Mouse (Mus musculus): ENCODE measurements at regions not wholly inside any gene's neighbourhood (a gene's known extent, or its start where the extent isn't known, plus 50 kb on each side); places are given as distances from the start of the nearest gene placed in this dataset.

DNA sequence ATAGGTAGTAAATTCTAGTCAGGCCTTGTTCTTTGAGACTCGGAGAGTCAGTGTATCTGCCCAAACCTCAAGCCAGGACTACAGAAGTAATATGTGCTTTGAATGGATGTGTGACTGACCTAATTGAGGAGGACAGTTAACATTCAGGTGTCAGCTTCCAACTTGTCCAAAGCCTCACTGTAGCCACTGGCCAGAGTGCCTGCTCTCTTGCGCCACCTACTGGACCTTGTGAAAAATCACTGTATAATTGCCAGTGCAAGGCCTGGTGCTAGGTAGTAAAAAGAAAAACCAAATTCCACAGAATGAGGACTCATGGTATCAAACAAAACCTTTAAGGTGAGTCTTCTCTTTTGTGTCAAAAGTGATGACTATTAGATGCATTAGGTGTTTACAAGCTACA is 933.6 kb upstream of the Lrrc6 start:
- TF ChIP-seq POLR2A (IDR thresholded peaks at IDR 0.05; ENCODE audit: low read depth, low read length) (no peak), CTCF (conservative IDR thresholded peaks at IDR 0.05; ENCODE audit: insufficient read depth, insufficient read length, low read depth, low read length) (peak; percentile 97)
- WGBS, result 6% methylated on average over 2 of the region's 2 CpGs
- Histone ChIP-seq H3K27me3 (replicated peaks; ENCODE audit: control insufficient read depth, insufficient read depth, low read length) (no peaks in the 10 kb centered on the region), H3K4me3 (ENCODE audit: insufficient read depth, low read depth, low read length) (no peak overlapping the region), H3K36me3 (ENCODE audit: control insufficient read depth, insufficient read depth, low read length) (no peaks in the 10 kb centered on the region), H3K27ac (ENCODE audit: insufficient read depth, low read depth, low read length) (no peak overlapping the region), H3K4me1 (ENCODE audit: control insufficient read depth, insufficient read depth, low read length) (no peaks in the 10 kb centered on the region)
- DNase-seq, result peak; percentile 68

DNA sequence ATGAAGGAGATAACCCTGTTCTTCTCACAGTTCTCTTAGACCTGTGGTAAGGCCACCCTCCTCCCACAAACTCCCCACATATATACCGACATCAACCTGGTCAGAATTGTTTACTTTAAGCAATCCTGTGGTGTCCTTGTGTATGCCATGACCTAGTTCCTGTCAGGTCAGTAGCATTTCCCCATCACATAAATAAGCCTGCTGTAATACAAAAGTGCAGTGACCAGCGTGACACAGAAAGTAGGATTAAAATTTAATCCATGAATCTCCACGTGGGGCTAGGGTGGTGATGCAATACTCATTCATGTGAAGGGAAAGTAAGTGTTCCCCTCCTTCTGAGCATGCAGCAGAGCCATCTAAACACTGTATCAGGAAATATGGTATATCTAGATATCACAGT is 923.2 kb upstream of the Lrrc6 start:
- Histone ChIP-seq H3K27me3 (replicated peaks; ENCODE audit: control insufficient read depth, insufficient read depth, low read length) (no peaks in the 10 kb centered on the region), H3K4me1 (ENCODE audit: control insufficient read depth, insufficient read depth, low read length) (no peaks in the 10 kb centered on the region), H3K4me3 (ENCODE audit: insufficient read depth, low read depth, low read length) (no peak overlapping the region), H3K27ac (ENCODE audit: insufficient read depth, low read depth, low read length) (no peak overlapping the region), H3K36me3 (ENCODE audit: control insufficient read depth, insufficient read depth, low read length) (no peaks in the 10 kb centered on the region)
- DNase-seq, result peak; percentile 47
- WGBS, result 14% methylated on average over 3 of the region's 3 CpGs
- no peak for TF ChIP-seq CTCF (conservative IDR thresholded peaks at IDR 0.05; ENCODE audit: insufficient read depth, insufficient read length, low read depth, low read length)
- no peak for TF ChIP-seq POLR2A (IDR thresholded peaks at IDR 0.05; ENCODE audit: low read depth, low read length)

GRCm38 (mm10) chr15:67422277-67422953 is 921.7 kb upstream of the Lrrc6 start:
- no peaks in the 10 kb centered on the region for H3K4me1 ChIP-seq (ENCODE audit: control insufficient read depth, insufficient read depth, low read length)
- 65% methylated on average over 8 of the region's 8 CpGs for WGBS
- TF ChIP-seq POLR2A (IDR thresholded peaks at IDR 0.05; ENCODE audit: low read depth, low read length), result no peak
- no peak overlapping the region for H3K4me3 ChIP-seq (ENCODE audit: insufficient read depth, low read depth, low read length)
- H3K36me3 ChIP-seq (ENCODE audit: control insufficient read depth, insufficient read depth, low read length), result no peaks in the 10 kb centered on the region
- H3K27me3 ChIP-seq (replicated peaks; ENCODE audit: control insufficient read depth, insufficient read depth, low read length), result no peaks in the 10 kb centered on the region
- no peak for DNase-seq
- no peak overlapping the region for H3K27ac ChIP-seq (ENCODE audit: insufficient read depth, low read depth, low read length)

DNA sequence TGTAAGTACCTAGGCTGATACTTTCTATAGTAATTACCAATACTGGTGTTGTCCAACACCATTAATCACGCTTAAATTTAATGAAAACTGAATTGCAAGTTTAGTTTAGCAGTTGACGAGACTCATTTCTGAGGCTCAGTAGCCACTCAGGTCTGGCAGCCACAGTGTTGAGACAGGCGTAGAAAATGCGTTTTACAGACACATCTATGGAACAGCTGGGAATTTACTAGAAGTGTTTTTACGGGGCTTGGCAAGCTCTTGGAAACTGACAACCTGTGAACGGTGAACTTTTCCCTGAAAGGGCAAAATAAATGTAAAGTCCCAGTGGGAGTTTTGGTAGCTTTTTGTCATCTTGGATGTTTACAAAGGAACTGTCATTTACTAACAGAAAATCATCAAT is 920.1 kb upstream of the Lrrc6 start:
- WGBS, result 82% methylated on average over 6 of the region's 6 CpGs
- Histone ChIP-seq H3K4me1 (ENCODE audit: control insufficient read depth, insufficient read depth, low read length) (no peaks in the 10 kb centered on the region), H3K27me3 (replicated peaks; ENCODE audit: control insufficient read depth, insufficient read depth, low read length) (no peaks in the 10 kb centered on the region), H3K36me3 (ENCODE audit: control insufficient read depth, insufficient read depth, low read length) (no peaks in the 10 kb centered on the region), H3K27ac (ENCODE audit: insufficient read depth, low read depth, low read length) (no peak overlapping the region), H3K4me3 (ENCODE audit: insufficient read depth, low read depth, low read length) (no peak overlapping the region)
- TF ChIP-seq POLR2A (IDR thresholded peaks at IDR 0.05; ENCODE audit: low read depth, low read length) (no peak), CTCF (conservative IDR thresholded peaks at IDR 0.05; ENCODE audit: insufficient read depth, insufficient read length, low read depth, low read length) (no peak)
- no peak for DNase-seq

GRCm38 (mm10) chr15:67419733-67420132 is 919.0 kb upstream of the Lrrc6 start:
- no peak for DNase-seq
- Histone ChIP-seq H3K4me1 (ENCODE audit: control insufficient read depth, insufficient read depth, low read length) (no peaks in the 10 kb centered on the region), H3K27ac (ENCODE audit: insufficient read depth, low read depth, low read length) (no peak overlapping the region), H3K4me3 (ENCODE audit: insufficient read depth, low read depth, low read length) (no peak overlapping the region), H3K36me3 (ENCODE audit: control insufficient read depth, insufficient read depth, low read length) (no peaks in the 10 kb centered on the region), H3K27me3 (replicated peaks; ENCODE audit: control insufficient read depth, insufficient read depth, low read length) (no peaks in the 10 kb centered on the region)
- 95% methylated on average over 1 of the region's 1 CpGs for WGBS
- no peak for TF ChIP-seq POLR2A (IDR thresholded peaks at IDR 0.05; ENCODE audit: low read depth, low read length)
- TF ChIP-seq CTCF (conservative IDR thresholded peaks at IDR 0.05; ENCODE audit: insufficient read depth, insufficient read length, low read depth, low read length), result no peak

DNA sequence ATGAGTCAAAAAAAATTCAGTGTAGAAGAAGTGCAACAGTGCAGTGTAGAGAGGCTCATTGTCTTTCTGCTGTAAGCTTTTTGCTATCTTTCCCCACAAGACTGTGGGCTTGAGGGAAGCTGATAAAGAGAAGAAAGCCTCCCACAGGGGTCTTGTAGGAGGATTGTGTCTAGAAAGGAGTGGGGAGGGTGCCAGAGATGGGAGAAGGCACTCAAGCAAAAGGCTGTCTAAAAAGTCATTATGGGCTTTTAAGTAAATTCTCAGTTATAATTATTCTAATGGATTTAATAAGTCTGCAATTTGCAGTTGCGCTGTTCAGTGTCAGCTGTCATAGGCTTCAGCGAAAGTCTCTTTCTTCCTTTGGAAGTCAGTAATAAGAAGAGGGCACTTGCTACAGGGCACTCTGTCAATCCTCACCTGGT is 917.0 kb upstream of the Lrrc6 start:
- no peak for DNase-seq
- H3K4me1 ChIP-seq (ENCODE audit: control insufficient read depth, insufficient read depth, low read length), result no peaks in the 10 kb centered on the region
- no peak for TF ChIP-seq CTCF (conservative IDR thresholded peaks at IDR 0.05; ENCODE audit: insufficient read depth, insufficient read length, low read depth, low read length)
- no peak for TF ChIP-seq POLR2A (IDR thresholded peaks at IDR 0.05; ENCODE audit: low read depth, low read length)
- no peak overlapping the region for H3K27ac ChIP-seq (ENCODE audit: insufficient read depth, low read depth, low read length)
- WGBS, result 96% methylated on average over 2 of the region's 2 CpGs
- H3K36me3 ChIP-seq (ENCODE audit: control insufficient read depth, insufficient read depth, low read length), result no peaks in the 10 kb centered on the region
- no peak overlapping the region for H3K4me3 ChIP-seq (ENCODE audit: insufficient read depth, low read depth, low read length)
- no peaks in the 10 kb centered on the region for H3K27me3 ChIP-seq (replicated peaks; ENCODE audit: control insufficient read depth, insufficient read depth, low read length)

GRCm38 (mm10) chr15:67415840-67416239 is 915.1 kb upstream of the Lrrc6 start:
- no peak overlapping the region for H3K4me3 ChIP-seq (ENCODE audit: insufficient read depth, low read depth, low read length)
- DNase-seq, result no peak
- no peaks in the 10 kb centered on the region for H3K36me3 ChIP-seq (ENCODE audit: control insufficient read depth, insufficient read depth, low read length)
- no peaks in the 10 kb centered on the region for H3K4me1 ChIP-seq (ENCODE audit: control insufficient read depth, insufficient read depth, low read length)
- whole genome bisulfite sequencing, result 56% methylated on average over 2 of the region's 2 CpGs
- no peaks in the 10 kb centered on the region for H3K27me3 ChIP-seq (replicated peaks; ENCODE audit: control insufficient read depth, insufficient read depth, low read length)
- TF ChIP-seq CTCF (conservative IDR thresholded peaks at IDR 0.05; ENCODE audit: insufficient read depth, insufficient read length, low read depth, low read length) (no peak), POLR2A (IDR thresholded peaks at IDR 0.05; ENCODE audit: low read depth, low read length) (no peak)
- H3K27ac ChIP-seq (ENCODE audit: insufficient read depth, low read depth, low read length), result no peak overlapping the region
